Mouse (Mus musculus): ENCODE results near the gene 1700025G04Rik.

- TF ChIP-seq EP300 (IDR thresholded peaks at IDR 0.05) (no peak), CTCF (IDR thresholded peaks at IDR 0.05) (no peak)
Measured at GRCm38 (mm10) chr1:151939510-151939909, 150.4 kb downstream of the 1700025G04Rik start.

Data from lung, postnatal 0 days (tissue).